Mouse (Mus musculus): ENCODE data around the gene Gm14214. TPM values are rescaled to one million over a fixed set of nuclear protein-coding genes. Genes with fewer than 3 reads are reported as not detected.

Gene Gm14214
- polyA plus RNA-seq, 1 experiment from 2014 or later: not detected

- Histone ChIP-seq H3K4me1 (replicated peaks) (no peaks in the 10 kb centered on the region), H3K36me3 (no peaks in the 10 kb centered on the region), H3K27ac (no peak overlapping the region), H3K27me3 (no peaks in the 10 kb centered on the region), H3K4me3 (no peak overlapping the region), H3K9me3 (replicated peaks) (no peaks in the 10 kb centered on the region), H3K9ac (no peak overlapping the region), H3K4me2 (no peak overlapping the region)
- ATAC-seq (replicated peaks; ENCODE audit: insufficient number of reproducible peaks, insufficient read depth, low FRiP score, low read depth): no peak
- 63% methylated on average over 2 of the region's 2 CpGs for WGBS
These were observed 49.5 kb downstream of the Gm14214 start for GRCm38 (mm10) chr2:154720315-154720714.

Other genes with a start within 250 kb of the Gm14214 start
- gene 1700003F12Rik, start 222.9 kb downstream of the Gm14214 start, polyA plus RNA-seq (2015; fragmentation: Nextera tagmentation; extraction: Ambion mirVana): 0.43 and 0.99 TPM in 2 replicates
- gene Actl10, start 218.3 kb downstream of the Gm14214 start, polyA plus RNA-seq (2015; fragmentation: Nextera tagmentation; extraction: Ambion mirVana): 0.22 and 0.26 TPM in 2 replicates
- 2.0 and 2.4 TPM in 2 replicates for gene Necab3, start 211.1 kb downstream of the Gm14214 start, polyA plus RNA-seq (2015; fragmentation: Nextera tagmentation; extraction: Ambion mirVana)
- 17.0 and 23.1 TPM in 2 replicates for gene E2f1, start 200.1 kb downstream of the Gm14214 start, polyA plus RNA-seq (2015; fragmentation: Nextera tagmentation; extraction: Ambion mirVana)
- 24.6 and 27.1 TPM in 2 replicates for gene Pxmp4, start 166.3 kb downstream of the Gm14214 start, polyA plus RNA-seq (2015; fragmentation: Nextera tagmentation; extraction: Ambion mirVana)
- 0.53 and 0.77 TPM in 2 replicates for gene Zfp341, start 156.7 kb downstream of the Gm14214 start, polyA plus RNA-seq (2015; fragmentation: Nextera tagmentation; extraction: Ambion mirVana)
- gene 4930519P11Rik, start 156.6 kb downstream of the Gm14214 start, polyA plus RNA-seq (2015; fragmentation: Nextera tagmentation; extraction: Ambion mirVana): not detected in 2 replicates
- 24.1 and 25.1 TPM in 2 replicates for gene Chmp4b, start 118.3 kb downstream of the Gm14214 start, polyA plus RNA-seq (2015; fragmentation: Nextera tagmentation; extraction: Ambion mirVana)
- gene Raly, start 21.1 kb upstream of the Gm14214 start, polyA plus RNA-seq (2015; fragmentation: Nextera tagmentation; extraction: Ambion mirVana): 28.9 and 32.9 TPM in 2 replicates
- 0.30 and 0.71 TPM in 2 replicates for gene a, start 21.4 kb upstream of the Gm14214 start, polyA plus RNA-seq (2015; fragmentation: Nextera tagmentation; extraction: Ambion mirVana)
- 49.6 and 66.3 TPM in 2 replicates for gene Eif2s2, start 122.9 kb upstream of the Gm14214 start, polyA plus RNA-seq (2015; fragmentation: Nextera tagmentation; extraction: Ambion mirVana)
- 0.39 and 0.42 TPM in 2 replicates for gene Gm14226, start 248.2 kb upstream of the Gm14214 start, polyA plus RNA-seq (2015; fragmentation: Nextera tagmentation; extraction: Ambion mirVana)

Measured in heart, embryonic 15.5 days (tissue).